Mouse (Mus musculus) liver, adult 2 months (tissue): ENCODE results near the gene Ptk7.

Experiments
- CTCF ChIP-seq: fragments of 200-500 bp; IDR thresholded peaks from 2 replicates; pipeline ENCODE4 v1.5.1; 2011; ENCODE audit warnings: low read depth, low read length, control low read depth
- POLR2A ChIP-seq: fragments of 200-500 bp; IDR thresholded peaks from 2 replicates; pipeline ENCODE4 v1.6.1; 2011; ENCODE audit warnings: low read length, control low read depth; ENCODE audit not compliant: insufficient read depth; ENCODE audit errors: extremely low read depth

- TF ChIP-seq POLR2A, result no peak
- no peak for TF ChIP-seq CTCF
Observed at GRCm38 (mm10) chr17:46554646-46554976, 74.7 kb downstream of the Ptk7 start.
